Mouse (Mus musculus) lung, adult 2 months (tissue): ENCODE measurements around the gene Arid4a. TPM values are rescaled to one million over a fixed set of nuclear protein-coding genes. Genes with fewer than 3 reads are reported as not detected.

Experiments
- DNase-seq: peaks from one replicate; pipeline ENCODE4 v3.0.0; 2022
- H3K4me1 ChIP-seq: fragments of 200-500 bp; 2 replicates; pipeline ENCODE4 v1.6.1; 2011; ENCODE audit warnings: low read length; ENCODE audit not compliant: control insufficient read depth, insufficient read depth
- H3K4me3 ChIP-seq: fragments of 200-500 bp; replicated peaks from 2 replicates; pipeline ENCODE3; 2011; ENCODE audit warnings: low read depth, mild to moderate bottlenecking, control low read depth, low read length; ENCODE audit errors: extremely low read depth
- CTCF ChIP-seq: fragments of 200-500 bp; IDR thresholded peaks from 2 replicates; pipeline ENCODE4 v1.5.1; 2011; ENCODE audit warnings: mild to moderate bottlenecking, low read length, control low read depth; ENCODE audit not compliant: insufficient read depth
- POLR2A ChIP-seq: fragments of 200-500 bp; IDR thresholded peaks from 2 replicates; pipeline ENCODE4 v1.6.1; 2011; ENCODE audit warnings: low read depth, mild to moderate bottlenecking, control low read depth, low read length, borderline replicate concordance; ENCODE audit errors: extremely low read depth
- WGBS: fragments of 180-500 bp; shearing (Covaris S2); methylation state at CpG from one replicate; pipeline ENCODE4 v1.1.7; 2018; 5-methylcytosine and 5-hydroxymethylcytosine counted together
- polyA plus RNA-seq: library from polyadenylated mRNA; depleted of rRNA; stranded (reverse); fragments of >200 nt; gene quantifications from 2 replicates; pipeline ENCODE4 v1.2.3, GENCODE M21; 2012; rRNA removed

Gene Arid4a
- polyA plus RNA-seq, 1 experiment, result 5.4 TPM

- 17% methylated on average over 5 of the region's 5 CpGs for WGBS
Observed at GRCm38 (mm10) chr12:71135581-71135980, 119.8 kb downstream of the Arid4a start.

GRCm38 (mm10) chr12:71136130-71136973 is 120.6 kb downstream of the Arid4a start, which contains the start of the genes Timm9 and 2700049A03Rik:
Timm9 (minus strand) TSS chr12:71136684.
2700049A03Rik (plus strand) TSS chr12:71136848.
- TF ChIP-seq CTCF (no peak), POLR2A (peak; percentile 73; the same call in 1 of the 2 replicates)
- peak; percentile 79 for DNase-seq
- WGBS, result under 1% methylated on average over 52 of the region's 52 CpGs
- Histone ChIP-seq H3K4me3 (peak within 1 kb of the TSS; percentile 100), H3K4me1 (peaks cover 6% of the 10 kb centered on the region; the same call in 1 of the 2 replicates)

More at GRCm38 (mm10) chr12:71135581-71135980, 119.8 kb downstream of the Arid4a start:
- Histone ChIP-seq H3K4me3 (no peak overlapping the region), H3K4me1 (peaks cover 6% of the 10 kb centered on the region; the same call in 1 of the 2 replicates)
- no peak for DNase-seq
- TF ChIP-seq CTCF (no peak), POLR2A (no peak)

GRCm38 (mm10) chr12:71136974-71137491 is 121.2 kb downstream of the Arid4a start:
- peak; percentile 78 for DNase-seq
- H3K4me3 ChIP-seq, result peak overlapping the region; percentile 100
- no peak for TF ChIP-seq CTCF
- TF ChIP-seq POLR2A, result peak; percentile 49; the same call in 1 of the 2 replicates
- 1% methylated on average over 30 of the region's 30 CpGs for WGBS
- H3K4me1 ChIP-seq, result peaks cover 6% of the 10 kb centered on the region; the same call in 1 of the 2 replicates

GRCm38 (mm10) chr12:71137686-71138085 is 121.9 kb downstream of the Arid4a start:
- TF ChIP-seq CTCF, result no peak
- no peak for TF ChIP-seq POLR2A
- no peak for DNase-seq
- WGBS, result 3% methylated on average over 11 of the region's 11 CpGs
- peak overlapping the region; percentile 44 for H3K4me3 ChIP-seq
- H3K4me1 ChIP-seq, result peaks cover 6% of the 10 kb centered on the region; the same call in 1 of the 2 replicates

GRCm38 (mm10) chr12:71139258-71139828 is 123.6 kb downstream of the Arid4a start:
- DNase-seq, result no peak
- Histone ChIP-seq H3K4me3 (no peak overlapping the region), H3K4me1 (peaks cover 6% of the 10 kb centered on the region; the same call in 1 of the 2 replicates)
- 76% methylated on average over 5 of the region's 5 CpGs for WGBS
- TF ChIP-seq POLR2A (no peak), CTCF (no peak)

GRCm38 (mm10) chr12:71141189-71141588 is 125.4 kb downstream of the Arid4a start:
- no peak for DNase-seq
- no peak for TF ChIP-seq CTCF
- no peak for TF ChIP-seq POLR2A
- peaks cover 6% of the 10 kb centered on the region; the same call in 1 of the 2 replicates for H3K4me1 ChIP-seq
- no peak overlapping the region for H3K4me3 ChIP-seq

- H3K4me1 ChIP-seq, result no peaks in the 10 kb centered on the region
- DNase-seq, result peak; percentile 45
- 0 out of 2 replicates have a peak, but pooled peaks have one; percentile 12 for TF ChIP-seq CTCF
- TF ChIP-seq POLR2A, result no peak
- no peak overlapping the region for H3K4me3 ChIP-seq
- 79% methylated on average over 3 of the region's 3 CpGs for WGBS
Observed at GRCm38 (mm10) chr12:71147641-71148040, 131.9 kb downstream of the Arid4a start.

Other genes with a start within 250 kb of the Arid4a start
- gene Frmd6, start 190.5 kb upstream of the Arid4a start, polyA plus RNA-seq, result 29.1 and 32.6 TPM in 2 replicates
- gene Actr10, start 78.1 kb upstream of the Arid4a start, polyA plus RNA-seq, result 11.7 and 26.5 TPM in 2 replicates
- gene Psma3, start 41.4 kb upstream of the Arid4a start, polyA plus RNA-seq, result 14.9 and 30.0 TPM in 2 replicates
- not detected in 2 replicates for gene Tomm20l, start 95.4 kb downstream of the Arid4a start, polyA plus RNA-seq
- gene Timm9, start 120.7 kb downstream of the Arid4a start, polyA plus RNA-seq, result 6.2 and 7.9 TPM in 2 replicates
- gene 2700049A03Rik, start 120.9 kb downstream of the Arid4a start, polyA plus RNA-seq, result 1.9 and 2.3 TPM in 2 replicates